Mouse (Mus musculus): Measurements from ENCODE around the gene Gm21679. TPM values are rescaled to one million over a fixed set of nuclear protein-coding genes. Genes with fewer than 3 reads are reported as not detected.
"Not testable (repeated sequence)": the region's sequence is repeated elsewhere in the genome, so short reads cannot be mapped to it uniquely, and the experiment has no call there.

Gm21679 gene
- total RNA-seq (2021): not detected in 2 replicates
- long read RNA-seq: 0 reads

GRCm38 (mm10) chrY:29683270-29683669 is at the start of gene Gm21679:
Gene Gm21679, minus strand, starts transcription at chrY:29683370.
- not testable (repeated sequence) for DNase-seq

Data from adrenal gland, postnatal 25 days (tissue).